In the genomic region with DNA sequence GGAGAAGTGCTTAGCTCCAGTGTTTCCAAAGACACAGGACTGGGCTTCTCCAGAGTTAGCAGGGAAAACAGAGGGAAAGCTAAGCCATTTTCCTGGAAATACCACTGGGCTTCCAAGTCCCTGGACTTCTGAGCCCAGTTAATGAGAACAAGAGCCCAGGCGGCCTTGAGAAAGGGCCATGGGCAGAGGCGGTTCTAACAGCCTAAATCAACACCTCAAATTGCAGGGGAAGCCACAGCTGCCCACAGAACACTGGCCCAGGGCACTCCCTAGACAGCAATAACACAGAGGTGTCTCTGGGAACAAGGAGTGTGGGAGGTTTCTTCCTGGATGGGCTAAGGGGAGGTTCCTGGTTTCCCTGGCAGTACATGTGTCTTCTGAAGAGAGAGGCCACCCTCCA, we compare ENCODE assay signal across 13 mouse cellular contexts. TPM values are rescaled to one million over a fixed set of nuclear protein-coding genes. Genes with fewer than 3 reads are reported as not detected.
A peak's percentile ranks its signal among the peaks of the same experiment; 100 is the strongest.
DNase-seq lines count a peak whose midpoint lies in the region; ATAC-seq lines count a peak whose summit lies in the region.
"Had no signal": no experiment of that assay in that cellular context is flagged by ENCODE, and none has a peak within 500 bp of the region (broad histone marks: within the 10 kb centered on the region; RNA-seq: fewer than 3 reads in every experiment).

No protein-coding gene starts in this region.

- no peak for DNase-seq in heart, adult 9 months (ENCODE audit: low spot score in 2 of 2)
- no peak for DNase-seq in kidney, postnatal 14 days
- DNase-seq in cerebellum, postnatal 25 days: no peak
- DNase-seq: cerebellum, postnatal 36 days; midbrain, embryonic 14.5 days; thymus, adult 18-20 months had no signal

- peaks cover 8% of the 10 kb centered on the region for H3K36me3 ChIP-seq in heart, embryonic 13.5 days
- H3K36me3 ChIP-seq in kidney, embryonic 16.5 days (ENCODE audit: insufficient read depth, low read length): no peaks in the 10 kb centered on the region
- H3K36me3 ChIP-seq in embryonic facial prominence, embryonic 13.5 days: no peaks in the 10 kb centered on the region
- H3K36me3 ChIP-seq in limb, embryonic 13.5 days: no peaks in the 10 kb centered on the region
- H3K36me3 ChIP-seq: liver, embryonic 12.5 days; lung, embryonic 15.5 days had no signal

- H3K27ac ChIP-seq in heart, embryonic 13.5 days (replicated peaks): no peak overlapping the region
- H3K27ac ChIP-seq in kidney, embryonic 16.5 days (ENCODE audit: low read length): no peak overlapping the region; the same call in 1 of the 2 replicates
- peak overlapping the region; percentile 77 for H3K27ac ChIP-seq in embryonic facial prominence, embryonic 13.5 days
- H3K27ac ChIP-seq in limb, embryonic 13.5 days: peak overlapping the region; percentile 84
- H3K27ac ChIP-seq: liver, embryonic 12.5 days; lung, embryonic 15.5 days had no signal

- ATAC-seq in heart, embryonic 13.5 days (ENCODE audit: extremely low read depth, insufficient number of reproducible peaks, low FRiP score, low TSS enrichment): no peak
- peak; percentile 71 for ATAC-seq in kidney, embryonic 16.5 days (ENCODE audit: low FRiP score, low TSS enrichment)
- no peak for ATAC-seq in embryonic facial prominence, embryonic 13.5 days (ENCODE audit: insufficient number of reproducible peaks, insufficient read depth, low FRiP score, low TSS enrichment, low read depth)
- ATAC-seq in limb, embryonic 13.5 days (ENCODE audit: low FRiP score, low read depth): no peak; the same call in 1 of the 2 replicates
- ATAC-seq: forebrain, embryonic 16.5 days; liver, embryonic 12.5 days had no signal

- peak overlapping the region; percentile 16; the same call in 1 of the 2 replicates for H3K9ac ChIP-seq in heart, embryonic 13.5 days
- no peak overlapping the region for H3K9ac ChIP-seq in kidney, embryonic 16.5 days (replicated peaks; ENCODE audit: low read length)
- H3K9ac ChIP-seq in embryonic facial prominence, embryonic 13.5 days: no peak overlapping the region
- H3K9ac ChIP-seq in limb, embryonic 13.5 days: no peak overlapping the region
- H3K9ac ChIP-seq: liver, embryonic 12.5 days; lung, embryonic 15.5 days had no signal

- WGBS in heart, embryonic 13.5 days: 47% methylated on average over 2 of the region's 2 CpGs
- WGBS in kidney, embryonic 16.5 days: 33% methylated on average over 2 of the region's 2 CpGs
- 24% methylated on average over 2 of the region's 2 CpGs for WGBS in embryonic facial prominence, embryonic 13.5 days
- WGBS in limb, embryonic 13.5 days: 21% methylated on average over 2 of the region's 2 CpGs

- H3K27me3 ChIP-seq in heart, embryonic 13.5 days (replicated peaks): no peaks in the 10 kb centered on the region
- no peaks in the 10 kb centered on the region for H3K27me3 ChIP-seq in kidney, embryonic 16.5 days (ENCODE audit: insufficient read depth, low read length)
- H3K27me3 ChIP-seq in embryonic facial prominence, embryonic 13.5 days: no peaks in the 10 kb centered on the region
- no peaks in the 10 kb centered on the region for H3K27me3 ChIP-seq in limb, embryonic 13.5 days
- H3K27me3 ChIP-seq: liver, embryonic 12.5 days; lung, embryonic 15.5 days had no signal

- no peak overlapping the region for H3K4me3 ChIP-seq in heart, embryonic 13.5 days
- H3K4me3 ChIP-seq in kidney, embryonic 16.5 days (ENCODE audit: low read length): no peak overlapping the region
- no peak overlapping the region for H3K4me3 ChIP-seq in embryonic facial prominence, embryonic 13.5 days
- no peak overlapping the region for H3K4me3 ChIP-seq in limb, embryonic 13.5 days
- H3K4me3 ChIP-seq: liver, embryonic 12.5 days; lung, embryonic 15.5 days had no signal

- no peak overlapping the region for H3K4me2 ChIP-seq in heart, embryonic 13.5 days
- H3K4me2 ChIP-seq in kidney, embryonic 16.5 days (replicated peaks; ENCODE audit: low read depth, low read length): no peak overlapping the region
- H3K4me2 ChIP-seq in embryonic facial prominence, embryonic 13.5 days: no peak overlapping the region
- H3K4me2 ChIP-seq in limb, embryonic 13.5 days (replicated peaks): no peak overlapping the region
- H3K4me2 ChIP-seq: liver, embryonic 12.5 days; lung, embryonic 15.5 days had no signal

- H3K4me1 ChIP-seq in heart, embryonic 13.5 days: peaks cover 65% of the 10 kb centered on the region
- H3K4me1 ChIP-seq in kidney, embryonic 16.5 days (ENCODE audit: insufficient read depth, low read length): peaks cover 34% of the 10 kb centered on the region
- H3K4me1 ChIP-seq in embryonic facial prominence, embryonic 13.5 days: peaks cover 29% of the 10 kb centered on the region
- H3K4me1 ChIP-seq in limb, embryonic 13.5 days: peaks cover 36% of the 10 kb centered on the region

- H3K9me3 ChIP-seq in heart, embryonic 13.5 days: no peaks in the 10 kb centered on the region
- no peaks in the 10 kb centered on the region for H3K9me3 ChIP-seq in kidney, embryonic 16.5 days (ENCODE audit: low read length)
- H3K9me3 ChIP-seq in embryonic facial prominence, embryonic 13.5 days: no peaks in the 10 kb centered on the region
- H3K9me3 ChIP-seq in limb, embryonic 13.5 days: no peaks in the 10 kb centered on the region
- H3K9me3 ChIP-seq: liver, embryonic 12.5 days; lung, embryonic 15.5 days had no signal

RNA-seq across cellular contexts. Expression of a gene that starts 18.3 kb away (rescaled TPM):
- 38.7 and 41.3 TPM in 2 replicates for polyA plus RNA-seq in heart, embryonic 13.5 days (2015; fragmentation: Nextera tagmentation; extraction: Ambion mirVana)
- polyA plus RNA-seq in kidney, embryonic 16.5 days (2015; fragmentation: Nextera tagmentation; extraction: Ambion mirVana): 30.9 and 33.2 TPM in 2 replicates
- 9.7 and 10.2 TPM in 2 replicates for polyA plus RNA-seq in embryonic facial prominence, embryonic 13.5 days (2015; fragmentation: Nextera tagmentation; extraction: Ambion mirVana)
- 11.3 and 13.6 TPM in 2 replicates for polyA plus RNA-seq in limb, embryonic 13.5 days (2015; fragmentation: Nextera tagmentation; extraction: Ambion mirVana)

Comparison
In these comparisons a context has a peak if more than half of its experiments do, and no peak if none do; other contexts are left out.
1. H3K27ac ChIP-seq: peak in embryonic facial prominence, embryonic 13.5 days (single experiment) and limb, embryonic 13.5 days (single experiment); none in heart, embryonic 13.5 days (single experiment) and kidney, embryonic 16.5 days (single experiment).